Mouse (Mus musculus) midbrain, postnatal 0 days (tissue): ENCODE measurements around the gene Il2rg. TPM values are rescaled to one million over a fixed set of nuclear protein-coding genes. Genes with fewer than 3 reads are reported as not detected.
A peak's percentile ranks its signal among the peaks of the same experiment; 100 is the strongest.

Experiments used
- ATAC-seq: fragments of 200-750 bp; cut with Nextera tagmentation; 2 replicates; pipeline ENCODE4 v1.8.0; 2017; ENCODE audit warnings: moderate number of reproducible peaks, mild to moderate bottlenecking, moderate TSS enrichment, moderate library complexity; ENCODE audit not compliant: low FRiP score
- DNase-seq: peaks from one replicate; pipeline ENCODE4 v3.0.0-alpha.2; 2015; ENCODE audit warnings: low spot score
- H3K27ac ChIP-seq: fragments of 300-500 bp; sonication (generic); 2 replicates; pipeline ENCODE4 v1.5.1; 2014; ENCODE audit warnings: low read depth, mild to moderate bottlenecking, low read length, mixed read lengths
- H3K27me3 ChIP-seq: fragments of 300-500 bp; sonication (generic); 2 replicates; pipeline ENCODE4 v1.6.1; 2014; ENCODE audit warnings: low read length, control low read depth, mixed read lengths; ENCODE audit not compliant: insufficient read depth
- H3K36me3 ChIP-seq: fragments of 300-500 bp; sonication (generic); 2 replicates; pipeline ENCODE4 v1.6.1; 2014; ENCODE audit warnings: low read length, control low read depth, mixed read lengths; ENCODE audit not compliant: insufficient read depth
- H3K4me1 ChIP-seq: fragments of 300-500 bp; sonication (generic); 2 replicates; pipeline ENCODE4 v1.6.1; 2014; ENCODE audit warnings: mild to moderate bottlenecking, control low read depth, antibody characterized with exemption, low read length, mixed read lengths; ENCODE audit not compliant: insufficient read depth
- H3K4me2 ChIP-seq: fragments of 300-500 bp; sonication (generic); 2 replicates; pipeline ENCODE4 v1.6.1; 2014; ENCODE audit warnings: low read depth, mild to moderate bottlenecking, low read length, mixed read lengths; ENCODE audit not compliant: poor library complexity, severe bottlenecking
- H3K4me3 ChIP-seq: fragments of 300-500 bp; sonication (generic); 2 replicates; pipeline ENCODE4 v1.5.1; 2014; ENCODE audit warnings: low read depth, mild to moderate bottlenecking, low read length, moderate library complexity
- H3K9ac ChIP-seq: fragments of 300-500 bp; sonication (generic); replicated peaks from 2 replicates; pipeline ENCODE4 v1.6.1; 2014; ENCODE audit warnings: mild to moderate bottlenecking, low read length, moderate library complexity, mixed read lengths; ENCODE audit not compliant: poor library complexity, severe bottlenecking
- H3K9me3 ChIP-seq: fragments of 300-500 bp; sonication (generic); 2 replicates; pipeline ENCODE4 v1.6.1; 2016; ENCODE audit warnings: low read length, control low read depth
- CTCF ChIP-seq: IDR thresholded peaks from 2 replicates; pipeline ENCODE4 v1.5.1; 2016; ENCODE audit warnings: antibody characterized with exemption, mild to moderate bottlenecking
- WGBS: fragments of 180-500 bp; shearing (Covaris S2); extraction: QIAGEN DNeasy Blood & Tissue Kit; methylation state at CpG from one replicate; pipeline ENCODE4 v1.1.7; 2014; 5-methylcytosine and 5-hydroxymethylcytosine counted together
- polyA plus RNA-seq: library from polyadenylated mRNA; unstranded; fragments of >200 nt; fragmentation: Nextera tagmentation; extraction: Ambion mirVana; gene quantifications from 2 replicates; pipeline ENCODE4 v1.2.1, GENCODE M21; 2015
- total RNA-seq: library from RNA; depleted of rRNA; stranded (reverse); fragments of >200 nt; gene quantifications from 2 replicates; pipeline ENCODE4 v1.2.3, GENCODE M21; 2014

Gene Il2rg
- total and polyA plus RNA-seq, 2 experiments from 2014 or later: 2.0 to 4.7 TPM

DNA sequence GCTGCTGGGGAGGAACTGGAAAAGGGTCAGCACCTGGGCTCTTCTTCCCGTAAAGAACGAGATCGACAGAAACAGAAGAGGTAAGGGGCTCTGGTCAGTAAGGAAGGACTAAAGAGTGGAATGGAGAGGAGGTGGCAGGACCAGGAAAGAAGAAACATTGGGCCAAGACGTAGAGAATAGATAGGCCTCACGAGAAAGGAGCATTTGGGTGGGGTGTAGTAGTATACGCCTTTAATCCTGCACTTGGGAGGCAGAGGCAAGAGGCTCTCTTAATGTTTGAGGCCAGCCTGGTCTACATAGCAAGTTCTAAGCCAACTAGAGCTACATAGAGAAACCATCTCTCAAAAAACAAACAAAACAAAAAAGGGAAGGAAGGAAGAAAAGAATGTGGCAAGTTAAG is 20.4 kb upstream of the Il2rg start:
- Histone ChIP-seq H3K9ac (no peak overlapping the region), H3K36me3 (peaks cover 22% of the 10 kb centered on the region), H3K9me3 (no peaks in the 10 kb centered on the region), H3K4me2 (no peak overlapping the region), H3K27me3 (no peaks in the 10 kb centered on the region), H3K4me1 (no peaks in the 10 kb centered on the region), H3K4me3 (no peak overlapping the region), H3K27ac (no peak overlapping the region)
- TF ChIP-seq CTCF: no peak
- 88% methylated on average over 6 of the region's 6 CpGs for WGBS
- ATAC-seq: no peak
- DNase-seq: no peak

DNA sequence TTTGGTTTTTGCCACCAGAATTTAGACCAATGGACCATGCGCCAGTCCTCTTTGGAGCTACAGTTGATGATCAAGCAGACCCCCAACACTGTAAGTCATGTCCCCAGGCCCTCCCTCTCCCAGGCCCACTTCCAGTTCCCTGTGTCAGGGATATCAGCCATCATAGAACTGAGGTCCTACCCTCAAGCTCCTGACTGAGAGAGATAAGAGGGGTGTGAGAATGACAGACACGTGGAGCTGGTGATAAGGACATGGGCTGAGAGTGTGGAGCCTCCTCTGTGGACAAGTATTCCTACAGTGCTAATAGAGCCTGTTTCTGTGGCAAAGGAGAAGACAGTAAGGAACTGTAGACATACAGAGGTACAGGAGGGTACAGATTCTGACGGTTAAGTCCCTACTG is 19.5 kb upstream of the Il2rg start:
- WGBS: 98% methylated on average over 3 of the region's 3 CpGs
- no peak for ATAC-seq

DNA sequence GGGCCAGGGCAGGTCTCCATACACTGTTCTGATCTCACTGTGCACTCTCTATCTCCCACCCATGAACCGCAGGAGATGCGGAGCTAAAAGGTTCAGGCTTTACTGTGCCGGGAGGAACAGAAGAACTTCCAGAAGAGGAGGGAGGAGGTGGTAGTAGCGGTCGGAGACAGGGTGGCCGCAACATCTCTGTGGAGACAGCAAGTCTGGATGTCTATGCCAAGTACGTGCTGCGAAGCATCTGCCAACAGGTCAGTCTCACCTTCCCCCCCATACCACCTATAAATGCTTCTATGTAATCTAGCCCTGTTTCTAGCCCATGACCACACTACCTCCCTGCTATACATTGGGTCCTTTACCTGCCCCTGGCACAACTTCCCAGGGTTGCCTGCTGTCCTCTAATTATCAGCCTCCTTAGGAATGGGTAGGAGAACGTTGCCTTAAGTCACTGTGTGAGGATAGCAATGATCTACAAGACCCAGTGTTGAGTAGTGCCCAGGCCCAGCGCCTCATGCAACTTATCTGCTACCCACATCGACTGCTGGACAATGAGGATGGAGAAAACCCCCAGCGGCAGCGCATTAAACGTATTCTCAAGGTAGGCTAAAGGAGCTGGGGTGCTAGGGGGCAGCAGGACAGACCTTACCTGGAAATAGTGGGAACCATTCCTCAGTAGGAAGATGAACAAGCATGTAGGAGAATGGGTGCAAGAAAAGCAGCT is 18.1 kb upstream of the Il2rg start:
- Histone ChIP-seq H3K4me3 (no peak overlapping the region), H3K36me3 (peaks cover 21% of the 10 kb centered on the region), H3K27ac (no peak overlapping the region), H3K9ac (no peak overlapping the region), H3K4me1 (no peaks in the 10 kb centered on the region), H3K9me3 (no peaks in the 10 kb centered on the region), H3K27me3 (no peaks in the 10 kb centered on the region), H3K4me2 (no peak overlapping the region)
- 94% methylated on average over 11 of the region's 14 CpGs for WGBS
- DNase-seq: no peak
- TF ChIP-seq CTCF: no peak
- ATAC-seq: no peak

More for the DNA sequence above, 19.5 kb upstream of the Il2rg start:
- no peaks in the 10 kb centered on the region for H3K9me3 ChIP-seq
- H3K27me3 ChIP-seq: no peaks in the 10 kb centered on the region
- H3K4me3 ChIP-seq: no peak overlapping the region
- no peak overlapping the region for H3K4me2 ChIP-seq
- H3K9ac ChIP-seq: no peak overlapping the region
- H3K36me3 ChIP-seq: peaks cover 20% of the 10 kb centered on the region
- no peak for DNase-seq
- H3K4me1 ChIP-seq: no peaks in the 10 kb centered on the region
- no peak overlapping the region for H3K27ac ChIP-seq
- TF ChIP-seq CTCF: no peak

DNA sequence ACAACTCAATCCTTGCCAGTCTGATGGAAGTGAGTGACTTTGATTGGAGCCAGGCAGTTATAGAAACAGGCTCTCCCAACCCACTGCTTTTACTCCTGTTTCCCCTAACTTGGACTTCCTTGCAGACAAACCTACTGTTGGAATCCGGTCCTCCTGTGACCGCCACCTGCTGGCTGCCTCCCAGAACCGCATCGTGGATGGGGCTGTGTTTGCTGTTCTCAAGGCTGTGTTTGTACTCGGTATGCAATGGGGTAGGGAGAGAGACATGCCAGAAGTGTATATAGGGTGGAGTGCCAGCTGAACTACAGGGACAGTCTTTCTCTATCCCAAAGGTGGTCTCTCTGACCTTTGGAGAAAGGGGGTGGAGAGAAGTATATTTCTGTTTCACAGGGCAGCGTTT is 17.5 kb upstream of the Il2rg start:
- Histone ChIP-seq H3K4me2 (no peak overlapping the region), H3K27ac (no peak overlapping the region), H3K9ac (no peak overlapping the region), H3K27me3 (no peaks in the 10 kb centered on the region), H3K36me3 (peaks cover 22% of the 10 kb centered on the region), H3K4me1 (no peaks in the 10 kb centered on the region), H3K4me3 (no peak overlapping the region), H3K9me3 (no peaks in the 10 kb centered on the region)
- ATAC-seq: peak; percentile 47; the same call in 1 of the 2 replicates
- WGBS: 31% methylated on average over 6 of the region's 6 CpGs
- peak; percentile 44 for DNase-seq
- TF ChIP-seq CTCF: peak; percentile 81

DNA sequence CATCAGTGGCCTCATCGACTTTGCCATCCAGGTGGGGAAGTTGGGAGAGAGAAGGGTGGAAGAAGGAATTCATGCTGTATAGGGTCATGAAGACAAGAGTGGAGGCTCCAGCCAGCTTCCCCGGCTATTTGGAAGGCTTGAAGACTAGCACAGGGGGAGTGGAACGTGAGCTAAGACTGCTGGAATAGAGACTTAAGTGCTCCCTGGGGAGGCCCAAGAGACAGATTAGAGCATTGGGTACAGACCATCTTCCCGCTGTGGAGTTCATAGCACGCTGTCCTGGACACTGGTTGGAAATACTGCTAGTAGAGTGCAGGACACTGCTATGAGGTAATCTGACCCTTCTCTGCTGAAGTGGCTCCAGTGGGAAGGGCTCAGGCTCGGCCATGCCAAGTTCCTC is 14.8 kb upstream of the Il2rg start:
- H3K27me3 ChIP-seq: no peaks in the 10 kb centered on the region
- WGBS: 82% methylated on average over 6 of the region's 6 CpGs
- H3K4me3 ChIP-seq: no peak overlapping the region
- no peak for DNase-seq
- no peak overlapping the region for H3K9ac ChIP-seq
- no peak for TF ChIP-seq CTCF
- no peak overlapping the region for H3K27ac ChIP-seq
- no peaks in the 10 kb centered on the region for H3K9me3 ChIP-seq
- no peak for ATAC-seq
- no peak overlapping the region for H3K4me2 ChIP-seq
- no peaks in the 10 kb centered on the region for H3K4me1 ChIP-seq
- peaks cover 15% of the 10 kb centered on the region for H3K36me3 ChIP-seq

DNA sequence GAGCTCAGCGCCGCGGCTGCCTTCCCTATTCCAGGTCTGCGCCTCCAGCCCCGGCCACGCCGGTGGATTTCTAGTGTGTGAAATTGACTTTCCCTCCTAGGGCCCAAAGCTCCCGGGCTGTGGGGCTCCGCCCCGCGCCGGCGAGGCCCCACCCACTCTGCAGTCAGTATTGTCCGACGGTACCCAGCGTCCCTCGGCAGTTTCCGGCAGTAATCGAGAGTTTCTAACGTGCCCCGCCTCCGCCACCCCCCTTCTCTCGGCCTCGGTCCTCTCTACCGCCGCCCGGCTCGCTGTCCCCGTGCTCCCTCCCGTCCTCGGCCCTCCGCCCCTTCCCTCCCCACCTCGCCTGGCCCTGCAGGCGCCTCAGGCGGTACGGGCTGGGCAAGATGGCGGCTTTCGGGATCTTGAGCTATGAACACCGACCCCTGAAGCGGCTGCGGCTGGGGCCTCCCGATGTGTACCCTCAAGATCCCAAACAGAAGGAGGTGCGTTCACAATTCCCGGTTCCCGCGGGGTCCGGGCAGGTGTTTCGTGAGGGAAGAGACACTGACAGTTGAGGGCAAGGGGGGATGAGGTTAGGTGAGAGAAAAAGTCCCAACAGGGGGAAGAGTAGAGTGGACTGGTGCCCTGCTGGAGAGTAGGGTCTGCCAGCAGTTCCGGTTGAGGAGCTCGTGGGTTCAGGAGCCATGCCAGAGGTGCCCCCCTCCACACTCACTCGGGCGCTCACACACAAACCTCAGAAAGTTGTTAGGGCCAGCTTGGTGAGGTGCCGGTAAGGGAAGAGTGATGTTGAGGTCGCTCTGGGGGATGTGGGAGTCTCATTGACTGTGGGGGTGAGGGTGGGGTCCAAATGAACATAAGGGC is 6.1 kb upstream of the Il2rg start, which contains the start of gene Med12:
Med12 (plus strand) TSS at position 156 of the 864 bp plus-strand sequence.
- ATAC-seq (peak; percentile 96), DNase-seq (peak; percentile 91)
- Histone ChIP-seq H3K27me3 (no peaks in the 10 kb centered on the region), H3K4me2 (peak within 1 kb of the TSS; percentile 50), H3K9me3 (no peaks in the 10 kb centered on the region), H3K4me1 (no peaks in the 10 kb centered on the region), H3K27ac (peak within 1 kb of the TSS; percentile 68), H3K4me3 (peak within 1 kb of the TSS; percentile 46), H3K36me3 (no peaks in the 10 kb centered on the region; the same call in 1 of the 2 replicates), H3K9ac (peak within 1 kb of the TSS; percentile 54)
- 27% methylated on average over 52 of the region's 54 CpGs for WGBS
- no peak for TF ChIP-seq CTCF
